Mouse (Mus musculus) gastrocnemius, postnatal 36 days (tissue): ENCODE measurements around the gene Tysnd1. TPM values are rescaled to one million over a fixed set of nuclear protein-coding genes. Genes with fewer than 3 reads are reported as not detected.

Experiments
- DNase-seq, 2 experiments: peaks; one replicate each; pipeline ENCODE4 v3.0.0; 2022
- intact Hi-C: fragments of 180-260 bp; cut with DNase I; formaldehyde crosslinking; loops from one replicate; pipeline ENCODE4 v1.15.1; 2025
- total RNA-seq, 2 experiments: library from RNA; stranded (reverse); gene quantifications; 2 replicates each; pipeline ENCODE4 v1.2.3; 2021

Gene Tysnd1
- total RNA-seq, 2 experiments from 2014 or later, result 10.0 to 10.7 TPM

DNA sequence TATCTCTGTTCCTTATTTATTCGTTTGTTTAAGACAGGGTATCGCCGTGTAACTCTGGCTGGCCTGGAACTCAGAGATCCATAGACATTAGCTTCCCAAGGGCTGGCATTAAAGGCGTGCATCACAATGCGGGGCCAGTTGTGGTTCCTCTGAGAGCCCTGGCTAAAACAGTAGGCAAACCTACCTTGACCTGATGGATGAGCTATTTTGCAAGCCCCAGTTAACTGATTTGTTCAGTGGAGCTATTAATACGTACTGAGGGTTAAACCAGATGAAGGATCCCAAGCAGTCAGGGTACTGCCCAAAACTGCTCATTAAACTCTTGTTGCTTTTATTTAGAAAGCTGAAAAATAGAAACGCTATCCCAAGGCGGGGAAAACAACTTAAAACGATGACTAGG is 15.8 kb upstream of the Tysnd1 start:
- no peak for DNase-seq
- intact Hi-C loops, result no loop called here

DNA sequence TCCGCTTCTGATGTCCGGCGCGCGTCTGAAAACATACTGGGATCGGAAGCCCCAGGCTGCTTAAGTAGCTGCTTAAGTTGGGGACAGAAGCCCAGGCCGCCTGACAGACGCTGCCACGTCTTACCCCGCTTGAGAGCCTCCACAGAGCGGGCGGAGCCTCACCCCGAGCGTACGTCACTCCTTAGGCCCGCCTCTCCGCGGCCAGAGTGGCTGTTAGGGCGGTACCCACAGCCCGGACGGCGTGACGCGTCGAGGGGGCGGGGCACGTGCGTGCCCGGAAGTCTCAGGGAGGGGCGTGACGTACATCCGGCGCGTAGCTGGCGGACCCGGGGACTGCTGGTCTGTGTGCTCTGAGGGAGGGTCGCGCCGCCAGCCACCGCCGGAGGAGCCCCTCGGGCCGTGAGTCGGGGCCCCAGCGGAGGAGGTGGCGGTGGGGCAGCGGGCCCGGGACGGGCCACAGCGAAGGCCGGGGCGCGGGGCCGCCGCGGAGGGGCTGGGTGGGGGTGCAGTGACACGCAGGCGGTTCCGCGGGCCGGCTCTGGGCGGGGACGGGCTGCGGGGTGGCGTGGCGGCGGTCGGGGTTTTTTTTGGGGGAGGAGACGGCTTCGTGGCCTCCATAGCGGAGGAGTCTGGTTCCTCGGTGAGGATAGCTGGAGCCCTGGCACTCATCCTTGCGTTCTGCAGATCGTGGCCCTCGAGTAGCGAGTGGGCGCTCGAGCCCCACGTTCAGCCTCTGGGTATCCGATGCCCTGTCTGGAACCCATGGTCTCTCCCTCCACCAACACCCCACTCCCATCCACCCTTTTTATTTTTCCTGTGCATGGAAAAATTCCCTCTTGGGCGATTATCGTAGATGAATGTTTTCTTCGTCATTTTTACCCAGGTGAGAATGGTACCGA is 15.1 kb upstream of the Tysnd1 start, which contains the start of gene Sar1a:
Sar1a (plus strand) TSS at position 285 of the 899 bp plus-strand sequence.
- intact Hi-C loops, result no loop called here
- peak; percentile 98 for DNase-seq

DNA sequence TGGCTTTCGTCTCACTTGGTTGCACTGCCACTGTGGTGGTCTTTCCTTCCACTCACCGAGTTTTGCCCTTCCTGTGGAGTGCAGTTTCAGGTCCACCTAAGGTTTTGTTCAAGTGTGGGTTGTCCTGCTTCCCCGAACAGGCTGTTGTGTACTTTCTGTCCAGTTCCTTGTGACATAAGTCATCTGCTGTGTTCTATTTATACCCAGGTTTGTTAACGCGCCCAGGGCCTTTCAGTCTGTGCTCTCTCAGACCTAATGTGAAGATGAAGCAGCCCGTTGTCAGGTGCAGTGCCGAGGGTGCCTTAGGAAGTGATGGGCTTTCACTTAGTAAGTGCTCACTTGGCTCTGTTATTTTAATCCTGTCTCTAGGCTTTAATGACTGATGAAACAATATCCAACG is 5.9 kb upstream of the Tysnd1 start:
- DNase-seq, result no peak
- intact Hi-C loops, result no loop called here

GRCm38 (mm10) chr10:61693563-61693962 is 1.8 kb upstream of the Tysnd1 start:
- DNase-seq, result no peak
- intact Hi-C loops, result no loop called here

- no peak for DNase-seq
- intact Hi-C loops, result no loop called here
Measured at GRCm38 (mm10) chr10:61695703-61696559, 617 bp downstream of the Tysnd1 start.

DNA sequence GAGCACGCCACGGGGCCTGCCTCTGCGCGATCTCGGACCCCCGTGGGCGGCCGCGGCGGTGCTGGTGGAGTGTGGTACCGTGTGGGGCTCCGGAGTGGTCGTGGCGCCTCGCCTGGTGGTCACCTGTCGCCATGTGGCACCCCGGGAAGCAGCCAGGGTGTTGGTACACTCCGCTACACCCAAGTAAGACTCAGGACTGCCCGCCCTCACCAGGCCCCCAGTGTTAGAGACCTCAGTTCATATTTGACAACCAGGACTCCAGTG is 1.2 kb downstream of the Tysnd1 start:
- intact Hi-C loops, result no loop called here
- DNase-seq, result no peak

DNA sequence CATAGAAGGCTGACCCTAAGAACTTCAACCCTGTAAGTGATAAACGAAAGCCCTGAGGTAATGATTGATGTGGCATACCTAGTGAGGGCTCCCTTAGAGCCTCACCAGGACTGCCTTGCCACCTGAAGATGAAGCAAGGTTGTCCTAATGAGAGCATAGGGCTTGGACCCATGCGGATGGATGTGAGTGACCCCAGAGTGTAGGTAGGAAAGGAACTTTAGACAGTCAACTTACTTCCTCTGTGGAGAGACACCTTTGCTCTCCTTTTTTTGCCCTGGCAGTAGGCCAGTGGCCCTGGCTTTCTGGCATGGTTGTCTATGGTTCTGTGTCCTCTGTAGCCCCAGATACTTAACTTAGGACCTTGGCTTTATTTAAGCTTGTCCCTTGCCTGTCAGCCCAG is 1.7 kb downstream of the Tysnd1 start:
- no peak for DNase-seq
- intact Hi-C loops, result no loop called here

- DNase-seq, result no peak
Measured at GRCm38 (mm10) chr10:61704663-61705062, 9.3 kb downstream of the Tysnd1 start.

DNA sequence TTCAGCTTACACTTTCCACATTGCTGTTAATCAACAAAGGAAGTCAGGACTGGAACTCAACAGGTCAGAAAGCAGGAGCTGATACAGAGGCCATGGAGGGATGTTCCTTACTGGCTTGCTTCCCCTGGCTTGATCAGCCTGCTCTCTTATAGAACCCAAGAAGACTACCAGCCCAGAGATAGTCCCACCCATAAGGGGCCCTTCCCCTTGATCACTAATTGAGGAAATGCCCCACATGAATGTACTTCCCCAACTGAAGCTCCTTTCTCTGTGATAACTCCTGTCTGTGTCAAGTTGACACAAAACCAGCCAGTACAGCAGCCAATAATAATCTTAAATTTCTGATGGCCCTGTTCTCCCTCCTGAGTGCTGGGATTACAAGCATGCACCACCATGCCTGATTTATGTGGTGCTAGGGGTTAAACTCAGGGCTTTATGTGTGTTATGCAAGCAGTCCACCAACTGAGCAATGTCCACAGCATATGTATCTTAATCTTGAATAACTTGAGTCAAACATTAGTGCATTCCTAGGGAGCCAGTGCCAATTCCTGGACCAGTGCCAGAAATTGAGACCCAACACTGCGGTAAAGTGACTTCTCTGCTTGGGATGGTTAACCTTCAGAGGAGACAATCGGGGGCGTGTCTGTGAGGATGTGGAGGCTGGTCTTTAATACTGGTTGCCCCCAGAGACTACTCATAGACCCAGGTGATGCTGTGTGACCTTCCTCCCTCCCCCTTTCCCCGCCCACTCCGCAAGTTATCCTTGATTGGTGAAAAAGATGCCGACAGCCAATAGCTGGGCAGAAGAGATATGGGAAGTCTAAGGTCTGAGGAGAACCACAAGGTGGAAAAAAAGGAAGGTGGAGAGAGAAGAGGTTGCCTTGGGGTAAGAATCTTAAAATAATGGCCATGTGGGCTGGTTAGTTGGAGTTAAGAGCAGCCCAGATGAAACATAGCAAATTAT is 11.4 kb downstream of the Tysnd1 start:
- DNase-seq, result no peak
- intact Hi-C loops, result no loop called here

More at GRCm38 (mm10) chr10:61704663-61705062, 9.3 kb downstream of the Tysnd1 start:
- intact Hi-C loops, result no loop called here

DNA sequence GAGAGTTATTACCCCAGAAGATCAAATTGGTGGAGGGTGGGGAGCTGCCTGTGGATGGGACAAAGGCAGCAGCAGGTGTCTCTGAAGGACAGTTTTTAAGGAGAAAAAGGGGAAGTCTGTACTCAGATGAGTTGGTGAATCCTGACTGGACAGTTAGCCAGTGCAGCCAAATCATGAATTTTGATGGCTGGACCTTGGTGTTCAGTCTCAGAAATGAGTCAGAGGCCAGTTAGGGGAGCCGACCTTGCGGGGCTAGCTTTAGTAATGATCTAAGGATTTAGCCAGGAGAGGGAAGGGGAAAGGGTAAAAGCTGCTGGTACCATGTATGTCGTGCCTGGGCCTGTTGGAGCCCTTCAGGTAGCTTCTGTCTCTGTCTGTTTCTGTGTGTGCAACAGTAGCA is 18.3 kb downstream of the Tysnd1 start:
- no peak for DNase-seq
- intact Hi-C loops, result no loop called here

- no peak for DNase-seq
- intact Hi-C loops, result no loop called here
Measured at GRCm38 (mm10) chr10:61714146-61714545, 18.8 kb downstream of the Tysnd1 start.

- intact Hi-C loops, result no loop called here
- DNase-seq, result peak; percentile 64 to 73
Measured at GRCm38 (mm10) chr10:61714771-61715461, 19.6 kb downstream of the Tysnd1 start, which contains the start of gene Aifm2. TSS of gene Aifm2 (plus strand) at chr10:61715263.

DNA sequence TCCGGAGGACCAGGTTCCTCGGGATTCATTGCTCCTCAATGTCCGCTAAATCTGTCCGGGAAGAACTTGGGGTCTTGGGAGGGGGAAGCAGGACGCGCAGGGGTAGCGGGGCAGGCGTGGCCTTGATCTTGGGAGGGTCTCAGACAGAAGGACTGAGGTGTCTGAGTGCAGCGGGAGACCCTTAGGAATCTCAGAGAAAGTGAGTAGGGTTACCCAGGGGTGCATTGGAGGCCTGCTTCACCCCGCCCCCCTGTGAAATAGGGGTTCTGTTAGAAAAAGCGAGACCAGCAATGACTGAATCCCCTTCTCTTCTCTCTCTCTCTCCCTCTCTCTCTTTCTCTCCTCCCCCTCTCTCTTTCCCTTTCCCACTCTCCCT is 20.1 kb downstream of the Tysnd1 start:
- intact Hi-C loops, result no loop called here
- no peak for DNase-seq

DNA sequence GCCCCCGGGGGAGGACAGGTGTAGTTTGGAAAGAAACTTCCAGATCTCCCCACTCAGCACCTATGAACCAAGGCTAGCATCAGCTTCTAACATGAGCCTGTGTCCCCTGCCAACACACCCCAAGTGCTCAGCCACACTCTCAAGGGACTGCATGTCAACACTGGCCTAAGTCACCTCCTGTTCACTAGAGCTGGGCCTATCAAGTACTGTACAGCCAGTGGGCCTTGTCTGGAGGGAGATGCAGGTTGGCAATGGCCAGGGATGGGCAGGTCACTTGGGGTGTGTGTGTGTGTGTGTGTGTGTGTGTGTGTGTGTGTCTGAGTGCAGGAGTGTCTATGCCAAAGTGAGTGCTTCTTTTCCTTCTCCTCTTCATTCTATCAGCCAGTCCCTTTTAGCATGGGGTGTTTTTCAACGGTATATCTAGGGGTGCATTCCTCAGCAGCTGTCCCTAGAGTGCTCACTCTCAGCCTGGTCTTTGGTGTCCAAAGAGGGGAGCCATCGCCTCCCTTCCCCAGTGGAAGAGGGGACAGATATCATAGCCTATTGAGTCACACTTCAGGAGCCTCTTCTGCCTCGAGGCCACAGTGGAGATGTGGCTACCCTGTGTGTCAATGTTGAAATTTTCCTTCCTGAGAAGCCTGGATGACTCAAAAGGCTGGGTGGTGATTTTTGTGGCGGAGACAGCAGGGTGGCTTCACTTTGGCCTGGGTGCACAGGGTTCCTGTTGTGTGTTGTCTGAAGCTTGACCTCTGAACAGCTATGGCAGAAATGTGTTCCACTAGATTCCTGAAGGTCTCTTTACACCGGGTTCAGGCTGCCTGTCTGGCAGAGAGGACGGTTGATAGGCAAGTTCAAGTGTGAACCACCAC is 20.9 kb downstream of the Tysnd1 start:
- intact Hi-C loops, result no loop called here
- DNase-seq, result no peak

DNA sequence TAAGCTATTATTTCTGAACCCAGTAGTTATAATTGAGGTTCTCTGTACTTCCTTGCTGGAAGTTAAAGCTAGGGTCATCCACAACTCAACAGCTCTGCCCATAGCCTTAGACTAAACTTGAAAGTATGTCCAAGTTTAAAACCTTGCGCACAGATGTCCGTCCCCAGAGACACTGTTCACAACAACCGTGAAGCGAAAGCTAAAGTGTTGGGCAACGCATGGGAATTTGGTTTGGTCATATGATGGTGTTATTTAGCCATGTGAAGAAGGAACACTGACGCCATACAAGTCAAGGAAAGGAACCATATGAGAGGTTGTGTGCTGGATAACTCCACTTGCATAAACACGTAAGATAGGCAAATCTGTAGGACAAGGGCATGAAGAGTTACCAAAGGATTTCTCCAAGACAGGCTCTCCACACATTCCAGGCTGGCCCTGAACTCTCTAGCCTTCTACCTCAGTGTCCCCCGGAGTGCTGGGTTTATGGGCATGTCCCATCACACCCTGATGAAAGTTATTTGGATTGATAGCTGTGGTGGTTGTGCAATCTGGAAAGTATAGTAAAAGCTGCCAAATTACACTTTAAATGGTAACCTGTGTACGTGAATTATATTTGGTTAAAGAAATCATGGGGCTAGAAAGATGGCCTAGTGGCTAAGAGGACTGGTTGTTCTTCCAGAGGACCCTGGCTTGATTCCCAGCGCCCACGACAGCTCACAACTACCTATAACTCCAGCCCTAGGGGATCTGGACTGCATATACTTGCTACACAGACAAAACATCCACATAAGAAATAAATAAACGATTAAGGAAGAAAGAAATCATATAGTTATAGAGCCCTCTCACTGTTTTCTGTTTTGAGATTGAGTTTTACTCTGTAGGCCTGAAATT is 22.3 kb downstream of the Tysnd1 start:
- no peak for DNase-seq

DNA sequence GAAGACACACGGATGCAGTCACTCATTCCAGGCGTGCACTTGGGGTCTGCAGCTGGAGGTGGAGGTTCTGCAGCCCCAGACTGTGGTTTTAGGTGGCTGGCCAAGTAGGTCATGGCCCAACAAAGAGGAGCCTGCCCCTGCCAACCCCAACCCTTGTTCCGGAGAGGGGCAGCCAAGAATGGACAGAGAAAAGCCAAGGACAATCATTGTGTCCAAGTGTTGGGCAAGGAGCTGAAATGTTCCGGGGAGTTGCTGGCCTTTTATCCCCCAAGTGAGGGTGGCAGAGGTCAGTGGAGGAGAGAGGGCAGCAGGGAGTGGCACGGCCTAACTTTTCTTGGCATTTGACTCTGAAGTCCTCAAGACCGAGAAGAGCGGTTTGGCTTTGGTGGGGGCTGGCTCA is 25.0 kb downstream of the Tysnd1 start:
- intact Hi-C loops, result no loop called here
- DNase-seq, result no peak

More for the DNA sequence above, 22.3 kb downstream of the Tysnd1 start:
- intact Hi-C loops, result no loop called here

DNA sequence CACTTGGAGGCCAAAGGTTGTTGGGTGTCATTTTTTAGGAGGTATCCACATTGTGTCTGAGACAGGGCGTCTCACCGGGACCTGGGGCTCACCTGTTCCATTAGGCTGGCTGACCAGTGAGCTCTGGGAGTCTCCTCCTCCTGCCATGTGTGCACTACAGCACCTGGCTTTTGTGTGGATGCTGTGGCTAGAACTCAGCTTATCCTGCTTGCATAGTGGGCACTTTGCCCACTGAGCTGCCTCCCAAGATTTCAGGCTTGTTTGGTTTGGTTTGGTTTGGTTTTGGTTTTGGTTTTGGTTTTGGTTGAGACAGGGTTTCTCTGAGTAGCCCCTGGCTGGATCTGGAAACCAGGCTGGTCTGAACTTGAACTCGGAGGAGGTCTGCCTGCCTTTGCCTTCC is 26.9 kb downstream of the Tysnd1 start:
- DNase-seq, result no peak
- intact Hi-C loops, result no loop called here

DNA sequence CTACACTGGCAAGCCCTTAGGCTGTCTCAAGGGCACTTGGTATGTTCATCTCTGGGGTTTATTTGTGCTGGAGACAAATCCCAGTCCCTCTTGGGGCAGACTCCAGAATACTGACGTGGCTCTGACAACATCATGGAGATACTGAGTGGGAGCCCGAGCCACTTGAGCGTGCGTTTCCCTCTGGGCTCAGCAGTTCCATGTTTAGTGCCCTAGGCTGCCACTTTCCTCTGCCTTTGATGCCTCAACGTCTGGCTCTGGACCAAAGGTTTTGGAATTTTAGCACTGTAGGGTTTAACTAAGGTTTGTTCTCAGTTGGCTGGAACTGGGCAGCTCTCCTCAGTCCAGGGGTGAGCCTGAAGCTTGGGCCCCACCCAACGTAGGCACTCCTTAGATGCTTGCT is 28.0 kb downstream of the Tysnd1 start:
- DNase-seq, result no peak
- intact Hi-C loops, result no loop called here
